25 mouse cellular contexts compared by ENCODE assay signal in the genomic region with DNA sequence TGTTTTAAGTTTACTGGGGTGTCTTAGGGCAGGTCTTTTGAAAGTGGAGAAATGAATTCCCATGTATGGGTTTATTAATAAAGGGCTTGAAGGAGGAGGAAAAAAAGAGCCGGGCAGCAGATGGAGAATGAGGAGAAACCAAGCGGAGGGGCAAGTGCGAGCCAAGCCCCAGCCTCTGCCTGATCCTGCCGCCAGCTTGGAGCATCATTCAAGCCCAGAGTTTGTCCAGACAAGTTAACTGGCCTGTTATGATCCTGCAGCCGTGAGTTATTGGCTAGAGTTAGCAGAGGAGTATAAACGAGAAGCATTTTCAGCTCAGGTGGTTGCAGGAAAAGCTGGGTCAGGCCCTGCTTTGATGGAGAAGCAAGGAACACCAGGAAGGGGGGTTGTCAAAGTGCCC. TPM values are rescaled to one million over a fixed set of nuclear protein-coding genes. Genes with fewer than 3 reads are reported as not detected.
"Had no signal": no experiment of that assay in that cellular context is flagged by ENCODE, and none has a peak within 500 bp of the region (broad histone marks: within the 10 kb centered on the region; RNA-seq: fewer than 3 reads in every experiment).

No protein-coding gene starts in this region.

- DNase-seq: cerebellum, adult 9-10 months; cerebellum, adult 9-11 months; cerebellum, postnatal 36 days; embryo, embryonic 11 days; forebrain, postnatal 0 days; gastrocnemius, adult 2 months; gastrocnemius, postnatal 10 days; gastrocnemius, postnatal 14 days; gastrocnemius, postnatal 25 days; gastrocnemius, postnatal 36 days; heart, adult 11 months; heart, adult 18-20 months; heart, adult 2 months had no signal

- H3K4me1 ChIP-seq: embryonic facial prominence, embryonic 10.5 days; embryonic facial prominence, embryonic 12.5 days; embryonic facial prominence, embryonic 13.5 days; embryonic facial prominence, embryonic 15.5 days; forebrain, embryonic 10.5 days; forebrain, embryonic 12.5 days; forebrain, embryonic 13.5 days; forebrain, embryonic 15.5 days; heart, embryonic 10.5 days; heart, embryonic 12.5 days had no signal

- H3K27ac ChIP-seq: embryonic facial prominence, embryonic 10.5 days; embryonic facial prominence, embryonic 12.5 days; embryonic facial prominence, embryonic 13.5 days; embryonic facial prominence, embryonic 15.5 days; forebrain, embryonic 10.5 days; forebrain, embryonic 12.5 days; forebrain, embryonic 13.5 days; forebrain, embryonic 15.5 days; gastrocnemius, adult 2 months; heart, adult 2 months; heart, embryonic 10.5 days had no signal

- H3K27me3 ChIP-seq: embryonic facial prominence, embryonic 12.5 days; embryonic facial prominence, embryonic 13.5 days; embryonic facial prominence, embryonic 15.5 days; forebrain, embryonic 12.5 days; forebrain, embryonic 13.5 days; forebrain, embryonic 15.5 days; heart, embryonic 12.5 days had no signal

- H3K4me3 ChIP-seq: embryonic facial prominence, embryonic 10.5 days; embryonic facial prominence, embryonic 12.5 days; embryonic facial prominence, embryonic 13.5 days; embryonic facial prominence, embryonic 15.5 days; erythroblast, embryonic 14.5 days; forebrain, embryonic 10.5 days; forebrain, embryonic 12.5 days; forebrain, embryonic 13.5 days; forebrain, embryonic 15.5 days; gastrocnemius, adult 2 months; heart, adult 2 months; heart, embryonic 10.5 days; heart, embryonic 12.5 days had no signal

RNA-seq across cellular contexts. Expression of gene Mgst2, which starts 26.2 kb away (rescaled TPM):
- total RNA-seq: forebrain, postnatal 0 days had no signal
- polyA plus RNA-seq: erythroblast, embryonic 14.5 days; forebrain, embryonic 12.5 days; forebrain, embryonic 14.5 days had no signal
